Mouse (Mus musculus): ENCODE results near the gene Krt90.

The Krt90 gene

GRCm38 (mm10) chr15:101508247-101508646 is 54.5 kb downstream of the Krt90 start:
- no peak for DNase-seq

- peak; percentile 87 for DNase-seq
Measured at GRCm38 (mm10) chr15:101506896-101507758, 55.6 kb downstream of the Krt90 start.
